Mouse (Mus musculus): ENCODE results near the gene Spag5. TPM values are rescaled to one million over a fixed set of nuclear protein-coding genes. Genes with fewer than 3 reads are reported as not detected.
"Not testable (repeated sequence)": the region's sequence is repeated elsewhere in the genome, so short reads cannot be mapped to it uniquely, and the experiment has no call there.

Spag5 gene
- polyA plus RNA-seq, 1 experiment from 2014 or later = 28.5 TPM

GRCm38 (mm10) chr11:78276169-78276568 is 25.2 kb upstream of the Spag5 start:
- ATAC-seq (replicated peaks; ENCODE audit: extremely low read depth, insufficient read depth, low FRiP score); H3K4me3 ChIP-seq (ENCODE audit: low read length); H3K9ac ChIP-seq (ENCODE audit: low read length); H3K27ac ChIP-seq (ENCODE audit: low read length); H3K4me1 ChIP-seq (ENCODE audit: control insufficient read depth, insufficient read depth, low read length); H3K9me3 ChIP-seq (replicated peaks; ENCODE audit: control insufficient read depth, low read length); H3K4me2 ChIP-seq (ENCODE audit: low read depth, low read length); H3K27me3 ChIP-seq (ENCODE audit: control insufficient read depth, insufficient read depth, low read length): not testable (repeated sequence)
- 93% methylated on average over 4 of the region's 4 CpGs for WGBS
- H3K36me3 ChIP-seq (ENCODE audit: control insufficient read depth, insufficient read depth) = peaks cover 83% of the 10 kb centered on the region

- no peak overlapping the region for H3K4me3 ChIP-seq (ENCODE audit: low read length)
- no peaks in the 10 kb centered on the region for H3K27me3 ChIP-seq (ENCODE audit: control insufficient read depth, insufficient read depth, low read length)
- no peak; the same call in 1 of the 2 replicates for ATAC-seq (replicated peaks; ENCODE audit: extremely low read depth, insufficient read depth, low FRiP score)
- H3K9me3 ChIP-seq (replicated peaks; ENCODE audit: control insufficient read depth, low read length) = no peaks in the 10 kb centered on the region
- H3K9ac ChIP-seq (ENCODE audit: low read length) = no peak overlapping the region
- peaks cover 73% of the 10 kb centered on the region for H3K36me3 ChIP-seq (ENCODE audit: control insufficient read depth, insufficient read depth)
- H3K4me2 ChIP-seq (ENCODE audit: low read depth, low read length) = no peak overlapping the region
- H3K4me1 ChIP-seq (ENCODE audit: control insufficient read depth, insufficient read depth, low read length) = no peaks in the 10 kb centered on the region
- 77% methylated on average over 7 of the region's 7 CpGs for WGBS
- no peak overlapping the region for H3K27ac ChIP-seq (ENCODE audit: low read length)
These were observed 22.5 kb upstream of the Spag5 start for GRCm38 (mm10) chr11:78278853-78279252.

GRCm38 (mm10) chr11:78279586-78279985 is 21.7 kb upstream of the Spag5 start:
- Histone ChIP-seq H3K27ac (ENCODE audit: low read length) (no peak overlapping the region), H3K4me2 (ENCODE audit: low read depth, low read length) (no peak overlapping the region), H3K9me3 (replicated peaks; ENCODE audit: control insufficient read depth, low read length) (no peaks in the 10 kb centered on the region), H3K27me3 (ENCODE audit: control insufficient read depth, insufficient read depth, low read length) (no peaks in the 10 kb centered on the region), H3K9ac (ENCODE audit: low read length) (no peak overlapping the region), H3K4me3 (ENCODE audit: low read length) (no peak overlapping the region), H3K36me3 (ENCODE audit: control insufficient read depth, insufficient read depth) (peaks cover 74% of the 10 kb centered on the region), H3K4me1 (ENCODE audit: control insufficient read depth, insufficient read depth, low read length) (no peaks in the 10 kb centered on the region)
- no peak for ATAC-seq (replicated peaks; ENCODE audit: extremely low read depth, insufficient read depth, low FRiP score)
- 87% methylated on average over 4 of the region's 4 CpGs for whole genome bisulfite sequencing

- Histone ChIP-seq H3K4me2 (ENCODE audit: low read depth, low read length) (no peak overlapping the region), H3K27me3 (ENCODE audit: control insufficient read depth, insufficient read depth, low read length) (no peaks in the 10 kb centered on the region), H3K9ac (ENCODE audit: low read length) (no peak overlapping the region), H3K9me3 (replicated peaks; ENCODE audit: control insufficient read depth, low read length) (no peaks in the 10 kb centered on the region), H3K4me1 (ENCODE audit: control insufficient read depth, insufficient read depth, low read length) (no peaks in the 10 kb centered on the region), H3K27ac (ENCODE audit: low read length) (no peak overlapping the region), H3K4me3 (ENCODE audit: low read length) (no peak overlapping the region), H3K36me3 (ENCODE audit: control insufficient read depth, insufficient read depth) (peaks cover 58% of the 10 kb centered on the region)
- no peak for ATAC-seq (replicated peaks; ENCODE audit: extremely low read depth, insufficient read depth, low FRiP score)
- WGBS = 87% methylated on average over 7 of the region's 7 CpGs
These were observed 12.1 kb upstream of the Spag5 start for GRCm38 (mm10) chr11:78289146-78289763.

GRCm38 (mm10) chr11:78290654-78291053 is 10.7 kb upstream of the Spag5 start, which contains the start of gene BC030499:
TSS of gene BC030499 (plus strand) at chr11:78290841.
- Histone ChIP-seq H3K9ac (ENCODE audit: low read length) (no peak within 1 kb of the TSS), H3K9me3 (replicated peaks; ENCODE audit: control insufficient read depth, low read length) (no peaks in the 10 kb centered on the region), H3K4me1 (ENCODE audit: control insufficient read depth, insufficient read depth, low read length) (no peaks in the 10 kb centered on the region), H3K27ac (ENCODE audit: low read length) (no peak within 1 kb of the TSS), H3K27me3 (ENCODE audit: control insufficient read depth, insufficient read depth, low read length) (no peaks in the 10 kb centered on the region), H3K36me3 (ENCODE audit: control insufficient read depth, insufficient read depth) (peaks cover 44% of the 10 kb centered on the region), H3K4me2 (ENCODE audit: low read depth, low read length) (no peak within 1 kb of the TSS), H3K4me3 (ENCODE audit: low read length) (no peak within 1 kb of the TSS)
- 88% methylated on average over 4 of the region's 4 CpGs for WGBS
- no peak for ATAC-seq (replicated peaks; ENCODE audit: extremely low read depth, insufficient read depth, low FRiP score)

GRCm38 (mm10) chr11:78294585-78294984 is 6.7 kb upstream of the Spag5 start:
- H3K4me3 ChIP-seq (ENCODE audit: low read length) = no peak overlapping the region
- H3K4me1 ChIP-seq (ENCODE audit: control insufficient read depth, insufficient read depth, low read length) = no peaks in the 10 kb centered on the region
- no peaks in the 10 kb centered on the region for H3K27me3 ChIP-seq (ENCODE audit: control insufficient read depth, insufficient read depth, low read length)
- H3K4me2 ChIP-seq (ENCODE audit: low read depth, low read length) = no peak overlapping the region
- H3K36me3 ChIP-seq (ENCODE audit: control insufficient read depth, insufficient read depth) = peaks cover 12% of the 10 kb centered on the region; the same call in 1 of the 2 replicates
- H3K9ac ChIP-seq (ENCODE audit: low read length) = no peak overlapping the region
- no peak overlapping the region for H3K27ac ChIP-seq (ENCODE audit: low read length)
- ATAC-seq (replicated peaks; ENCODE audit: extremely low read depth, insufficient read depth, low FRiP score) = no peak
- no peaks in the 10 kb centered on the region for H3K9me3 ChIP-seq (replicated peaks; ENCODE audit: control insufficient read depth, low read length)
- 90% methylated on average over 6 of the region's 6 CpGs for whole genome bisulfite sequencing

GRCm38 (mm10) chr11:78300917-78301316 is 412 bp upstream of the Spag5 start:
- Histone ChIP-seq H3K4me2 (ENCODE audit: low read depth, low read length) (peak overlapping the region; percentile 86), H3K4me1 (ENCODE audit: control insufficient read depth, insufficient read depth, low read length) (0 out of 2 replicates have a peak, but pooled peaks cover 11% of the 10 kb centered on the region), H3K27me3 (ENCODE audit: control insufficient read depth, insufficient read depth, low read length) (no peaks in the 10 kb centered on the region), H3K36me3 (ENCODE audit: control insufficient read depth, insufficient read depth) (peaks cover 14% of the 10 kb centered on the region), H3K9ac (ENCODE audit: low read length) (peak overlapping the region; percentile 84), H3K27ac (ENCODE audit: low read length) (peak overlapping the region; percentile 63), H3K4me3 (ENCODE audit: low read length) (peak overlapping the region; percentile 86), H3K9me3 (replicated peaks; ENCODE audit: control insufficient read depth, low read length) (no peaks in the 10 kb centered on the region)
- WGBS = 60% methylated on average over 7 of the region's 7 CpGs
- 0 out of 2 replicates have a peak, but pooled peaks have one; percentile 19 for ATAC-seq (replicated peaks; ENCODE audit: extremely low read depth, insufficient read depth, low FRiP score)

GRCm38 (mm10) chr11:78305272-78305671 is 3.9 kb downstream of the Spag5 start:
- Histone ChIP-seq H3K9me3 (replicated peaks; ENCODE audit: control insufficient read depth, low read length) (no peaks in the 10 kb centered on the region), H3K27me3 (ENCODE audit: control insufficient read depth, insufficient read depth, low read length) (no peaks in the 10 kb centered on the region), H3K4me3 (ENCODE audit: low read length) (no peak overlapping the region), H3K4me2 (ENCODE audit: low read depth, low read length) (no peak overlapping the region), H3K27ac (ENCODE audit: low read length) (no peak overlapping the region), H3K9ac (ENCODE audit: low read length) (no peak overlapping the region), H3K4me1 (ENCODE audit: control insufficient read depth, insufficient read depth, low read length) (peaks cover 11% of the 10 kb centered on the region; the same call in 1 of the 2 replicates), H3K36me3 (ENCODE audit: control insufficient read depth, insufficient read depth) (peaks cover 28% of the 10 kb centered on the region)
- WGBS = 83% methylated on average over 4 of the region's 4 CpGs
- no peak for ATAC-seq (replicated peaks; ENCODE audit: extremely low read depth, insufficient read depth, low FRiP score)

GRCm38 (mm10) chr11:78310861-78311511 is 9.7 kb downstream of the Spag5 start:
- no peak overlapping the region for H3K4me2 ChIP-seq (ENCODE audit: low read depth, low read length)
- no peaks in the 10 kb centered on the region; the same call in 1 of the 2 replicates for H3K4me1 ChIP-seq (ENCODE audit: control insufficient read depth, insufficient read depth, low read length)
- no peaks in the 10 kb centered on the region for H3K27me3 ChIP-seq (ENCODE audit: control insufficient read depth, insufficient read depth, low read length)
- 92% methylated on average over 8 of the region's 8 CpGs for WGBS
- ATAC-seq (replicated peaks; ENCODE audit: extremely low read depth, insufficient read depth, low FRiP score) = no peak
- H3K36me3 ChIP-seq (ENCODE audit: control insufficient read depth, insufficient read depth) = peaks cover 43% of the 10 kb centered on the region
- H3K9ac ChIP-seq (ENCODE audit: low read length) = no peak overlapping the region
- H3K4me3 ChIP-seq (ENCODE audit: low read length) = no peak overlapping the region
- no peak overlapping the region for H3K27ac ChIP-seq (ENCODE audit: low read length)
- H3K9me3 ChIP-seq (replicated peaks; ENCODE audit: control insufficient read depth, low read length) = no peaks in the 10 kb centered on the region
